Mouse (Mus musculus) E14TG2a.4 (cell line): Measurements from ENCODE around the gene Ap4m1.

ENCODE experiments used
- H3K27me3 ChIP-seq: 2 replicates; pipeline ENCODE4 v1.6.1; 2014; ENCODE audit warnings: low read length, control low read depth; ENCODE audit not compliant: insufficient read depth
- H3K36me3 ChIP-seq: 2 replicates; pipeline ENCODE4 v1.6.1; 2014; ENCODE audit warnings: low read length, control low read depth; ENCODE audit not compliant: insufficient read depth
- H3K4me1 ChIP-seq: replicated peaks from 2 replicates; pipeline ENCODE4 v1.6.1; 2014; ENCODE audit warnings: low read depth, low read length, control low read depth
- H3K4me3 ChIP-seq: replicated peaks from 2 replicates; pipeline ENCODE4 v1.5.1; 2014; ENCODE audit warnings: mild to moderate bottlenecking, low read length
- H3K9me3 ChIP-seq: 2 replicates; pipeline ENCODE4 v1.6.1; 2014; ENCODE audit warnings: low read length, control low read depth
- CTCF ChIP-seq: conservative IDR thresholded peaks from 2 replicates; pipeline ENCODE4 v1.5.1; 2014; ENCODE audit warnings: low read length
- NANOG ChIP-seq: IDR thresholded peaks from 2 replicates; pipeline ENCODE4 v1.6.1; 2014; ENCODE audit warnings: borderline replicate concordance, low read length, mixed read lengths
- POU5F1 ChIP-seq: IDR thresholded peaks from 2 replicates; pipeline ENCODE4 v1.6.1; 2014; ENCODE audit warnings: low read length, borderline replicate concordance

Ap4m1 gene

DNA sequence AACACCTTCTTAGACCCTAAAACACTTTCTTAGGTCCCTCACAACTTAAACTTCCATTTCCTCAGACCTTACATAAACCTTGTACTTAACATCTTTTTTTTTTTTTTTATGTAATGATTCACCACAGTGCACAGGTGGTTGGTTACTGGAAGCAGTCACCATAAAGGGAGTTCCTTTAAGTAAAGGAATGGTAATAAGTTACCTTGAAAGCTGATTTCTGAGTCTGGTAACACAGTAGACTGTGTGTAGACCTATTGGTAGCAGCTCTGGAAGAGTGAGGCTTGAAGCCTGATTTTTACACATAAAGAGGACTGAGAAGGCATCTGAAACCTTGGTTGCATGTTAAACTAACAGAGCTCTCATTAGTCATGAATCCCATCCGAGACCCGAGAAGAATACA lies 48.1 kb downstream of the Ap4m1 start:
- no peak for TF ChIP-seq CTCF
- TF ChIP-seq POU5F1 = no peak
- TF ChIP-seq NANOG = no peak
- Histone ChIP-seq H3K9me3 (peaks cover 12% of the 10 kb centered on the region), H3K4me1 (no peaks in the 10 kb centered on the region), H3K27me3 (no peaks in the 10 kb centered on the region), H3K4me3 (no peak overlapping the region), H3K36me3 (no peaks in the 10 kb centered on the region)

DNA sequence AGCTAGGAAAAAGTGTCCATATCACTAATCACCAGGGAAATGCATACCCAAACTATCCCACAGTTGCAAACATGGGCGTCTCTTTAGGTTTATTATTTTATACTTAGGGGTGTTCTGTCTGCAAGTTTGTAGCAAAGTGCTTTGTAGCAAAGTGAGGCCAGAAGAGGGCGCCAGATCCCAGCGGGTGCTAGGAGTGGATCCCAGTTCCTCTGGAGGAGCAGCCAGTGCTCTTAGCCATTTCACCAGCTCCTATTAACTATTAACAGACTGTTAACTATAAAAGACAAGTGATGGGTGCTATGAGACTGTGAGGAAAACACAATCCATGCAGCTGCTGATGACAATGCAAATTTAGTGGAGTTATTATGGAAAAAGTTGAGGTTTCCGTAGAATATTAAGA lies 50.3 kb downstream of the Ap4m1 start:
- Histone ChIP-seq H3K9me3 (peaks cover 2% of the 10 kb centered on the region), H3K27me3 (no peaks in the 10 kb centered on the region), H3K4me3 (no peak overlapping the region), H3K4me1 (no peaks in the 10 kb centered on the region), H3K36me3 (no peaks in the 10 kb centered on the region)
- TF ChIP-seq POU5F1 = no peak
- TF ChIP-seq CTCF = peak; percentile 95
- TF ChIP-seq NANOG = no peak

DNA sequence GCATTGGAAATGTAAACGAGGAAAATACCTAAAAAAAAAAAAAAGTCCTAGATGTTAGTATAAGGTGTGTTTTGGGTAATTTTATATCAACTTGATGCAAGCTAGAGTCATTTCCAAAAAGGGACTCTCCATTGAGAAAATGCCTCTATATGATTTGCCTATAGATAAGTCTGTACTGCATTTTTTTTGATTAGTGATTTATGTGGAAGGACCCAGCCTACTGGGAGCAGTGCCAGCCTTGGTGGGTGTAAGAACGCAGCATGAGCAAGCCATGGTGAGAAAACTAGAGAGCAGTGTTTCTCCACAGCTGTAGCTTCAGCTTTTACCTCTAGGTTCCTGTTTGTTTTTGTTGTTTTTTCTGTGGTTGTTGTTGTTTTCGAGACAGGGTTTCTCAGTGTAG lies 51.5 kb downstream of the Ap4m1 start:
- Histone ChIP-seq H3K4me3 (no peak overlapping the region), H3K27me3 (no peaks in the 10 kb centered on the region), H3K9me3 (no peaks in the 10 kb centered on the region), H3K4me1 (no peaks in the 10 kb centered on the region), H3K36me3 (no peaks in the 10 kb centered on the region)
- TF ChIP-seq POU5F1 (no peak), NANOG (no peak), CTCF (no peak)

- Histone ChIP-seq H3K4me1 (no peaks in the 10 kb centered on the region), H3K36me3 (no peaks in the 10 kb centered on the region), H3K27me3 (no peaks in the 10 kb centered on the region), H3K4me3 (no peak within 1 kb of the TSS), H3K9me3 (no peaks in the 10 kb centered on the region)
- TF ChIP-seq POU5F1 (no peak), NANOG (no peak), CTCF (no peak)
Observed at GRCm38 (mm10) chr5:138225700-138226099, 53.9 kb downstream of the Ap4m1 start, which contains the start of gene Nxpe5. TSS of gene Nxpe5 (plus strand) at chr5:138225898.

DNA sequence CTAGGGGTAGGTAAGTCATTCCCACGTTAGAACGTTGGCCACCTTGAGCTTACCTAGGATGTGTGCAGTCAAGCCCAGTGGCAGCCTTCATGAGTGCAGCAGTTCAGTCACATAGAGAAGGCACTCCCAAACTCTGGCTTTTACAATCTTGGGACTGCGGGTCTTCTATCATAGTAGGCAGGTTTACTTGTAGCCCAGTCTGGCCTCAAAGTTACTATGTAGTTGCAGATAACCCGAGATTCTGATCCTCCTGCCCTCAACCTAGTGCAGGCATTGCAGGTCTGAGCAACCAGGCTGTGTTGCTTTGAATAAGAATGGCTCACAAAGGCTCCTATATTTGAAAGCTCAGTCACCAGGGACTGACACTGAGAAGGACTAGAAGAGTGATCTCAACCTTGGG lies 54.7 kb downstream of the Ap4m1 start:
- Histone ChIP-seq H3K4me3 (no peak overlapping the region), H3K4me1 (no peaks in the 10 kb centered on the region), H3K27me3 (no peaks in the 10 kb centered on the region), H3K36me3 (no peaks in the 10 kb centered on the region), H3K9me3 (no peaks in the 10 kb centered on the region)
- TF ChIP-seq NANOG (no peak), CTCF (no peak), POU5F1 (no peak)

DNA sequence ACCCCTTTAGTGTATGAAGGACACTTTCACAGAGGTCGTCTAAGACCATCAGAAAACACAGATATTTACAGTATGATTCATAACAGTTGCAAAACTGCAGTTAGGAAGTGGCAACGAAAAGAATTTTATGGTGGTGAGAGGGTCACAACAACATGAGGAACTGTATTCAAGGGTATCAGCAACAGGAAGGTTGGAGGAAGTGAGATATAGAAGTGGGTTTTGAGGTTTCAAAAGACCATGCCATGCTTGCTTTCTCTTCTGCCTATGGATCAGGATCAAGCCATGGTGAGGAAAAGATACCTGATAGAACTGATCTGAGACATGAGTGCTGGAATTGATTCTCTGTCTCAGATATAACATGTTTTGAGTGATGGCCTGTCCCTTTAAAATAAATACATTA lies 55.6 kb downstream of the Ap4m1 start:
- Histone ChIP-seq H3K27me3 (no peaks in the 10 kb centered on the region), H3K9me3 (no peaks in the 10 kb centered on the region)
- TF ChIP-seq NANOG (no peak), POU5F1 (no peak), CTCF (no peak)

GRCm38 (mm10) chr5:138228026-138228425 lies 56.2 kb downstream of the Ap4m1 start:
- H3K27me3 ChIP-seq = no peaks in the 10 kb centered on the region
- no peaks in the 10 kb centered on the region for H3K9me3 ChIP-seq
- no peak overlapping the region for H3K4me3 ChIP-seq
- H3K4me1 ChIP-seq = no peaks in the 10 kb centered on the region
- no peaks in the 10 kb centered on the region for H3K36me3 ChIP-seq
- TF ChIP-seq CTCF (peak; percentile 99), POU5F1 (no peak)

More for the DNA sequence above, 55.6 kb downstream of the Ap4m1 start:
- Histone ChIP-seq H3K4me1 (no peaks in the 10 kb centered on the region), H3K36me3 (no peaks in the 10 kb centered on the region), H3K4me3 (no peak overlapping the region)

DNA sequence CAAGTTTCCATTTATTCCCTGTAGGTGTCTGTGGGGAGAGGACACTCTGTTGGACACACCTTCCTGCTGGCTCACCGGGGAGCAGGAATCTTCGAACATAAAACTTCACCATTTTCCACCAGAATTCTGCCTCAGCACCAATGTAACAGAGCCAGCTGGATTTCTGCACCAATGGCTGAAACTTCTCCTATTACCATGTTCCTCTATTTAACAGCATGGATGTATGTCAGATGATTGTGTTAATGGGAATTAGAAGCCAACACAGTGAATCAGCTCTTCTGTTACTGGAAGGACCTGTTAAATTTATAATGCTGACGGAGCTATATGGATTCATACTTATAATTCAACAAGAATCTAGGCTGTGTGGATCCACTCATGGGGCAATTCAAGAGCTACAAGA lies 57.7 kb downstream of the Ap4m1 start:
- H3K4me3 ChIP-seq = no peak overlapping the region
- TF ChIP-seq NANOG = no peak
- no peak for TF ChIP-seq POU5F1
- TF ChIP-seq CTCF = no peak
- no peaks in the 10 kb centered on the region for H3K27me3 ChIP-seq
- H3K9me3 ChIP-seq = no peaks in the 10 kb centered on the region
- H3K4me1 ChIP-seq = no peaks in the 10 kb centered on the region
- H3K36me3 ChIP-seq = no peaks in the 10 kb centered on the region
